Mouse (Mus musculus) liver, adult 2 months (tissue): ENCODE results near the gene Ccin. TPM values are rescaled to one million over a fixed set of nuclear protein-coding genes. Genes with fewer than 3 reads are reported as not detected.

Experiments
- DNase-seq: peaks from one replicate; pipeline ENCODE4 v3.0.0-alpha.2; 2011; ENCODE audit warnings: low read depth, low spot score; ENCODE audit errors: extremely low read depth
- H3K27ac ChIP-seq: fragments of 200-500 bp; replicated peaks from 2 replicates; pipeline ENCODE4 v1.5.1; 2012; ENCODE audit warnings: low read depth, mild to moderate bottlenecking, control low read depth, inconsistent platforms, low read length; ENCODE audit not compliant: insufficient read depth
- H3K27me3 ChIP-seq: fragments of 200-500 bp; 2 replicates; pipeline ENCODE4 v1.6.1; 2012; ENCODE audit warnings: mild to moderate bottlenecking, moderate library complexity, low read length, inconsistent platforms; ENCODE audit not compliant: control insufficient read depth, insufficient read depth
- H3K36me3 ChIP-seq: fragments of 200-500 bp; 2 replicates; pipeline ENCODE4 v1.6.1; 2012; ENCODE audit warnings: low read length, inconsistent platforms; ENCODE audit not compliant: control insufficient read depth, insufficient read depth
- H3K4me1 ChIP-seq: fragments of 200-500 bp; 2 replicates; pipeline ENCODE4 v1.6.1; 2011; ENCODE audit warnings: low read length; ENCODE audit not compliant: control insufficient read depth, insufficient read depth
- H3K4me3 ChIP-seq: fragments of 200-500 bp; 2 replicates; pipeline ENCODE4 v1.5.1; 2011; ENCODE audit warnings: low read depth, mild to moderate bottlenecking, control low read depth, low read length, moderate library complexity; ENCODE audit not compliant: insufficient read depth
- H3K79me2 ChIP-seq: fragments of 200-500 bp; 2 replicates; pipeline ENCODE4 v1.6.1; 2012; ENCODE audit warnings: inconsistent platforms, mild to moderate bottlenecking, low read length, moderate library complexity; ENCODE audit not compliant: control insufficient read depth, insufficient read depth
- H3K9ac ChIP-seq: fragments of 200-500 bp; 2 replicates; pipeline ENCODE4 v1.6.1; 2012; ENCODE audit warnings: low read depth, mild to moderate bottlenecking, control low read depth, inconsistent platforms, low read length
- CTCF ChIP-seq: fragments of 200-500 bp; IDR thresholded peaks from 2 replicates; pipeline ENCODE4 v1.5.1; 2011; ENCODE audit warnings: low read depth, low read length, control low read depth
- POLR2A ChIP-seq: fragments of 200-500 bp; IDR thresholded peaks from 2 replicates; pipeline ENCODE4 v1.6.1; 2011; ENCODE audit warnings: low read length, control low read depth; ENCODE audit not compliant: insufficient read depth; ENCODE audit errors: extremely low read depth
- WGBS: fragments of 180-500 bp; shearing (Covaris S2); methylation state at CpG from one replicate; pipeline ENCODE4 v1.1.7; 2018; 5-methylcytosine and 5-hydroxymethylcytosine counted together
- polyA plus RNA-seq: library from polyadenylated mRNA; depleted of rRNA; stranded (reverse); fragments of >200 nt; gene quantifications from 2 replicates; pipeline ENCODE4 v1.2.3, GENCODE M21; 2012
- total RNA-seq: library from RNA; depleted of rRNA; stranded (reverse); fragments of >200 nt; gene quantifications from 2 replicates; pipeline ENCODE4 v1.2.3, GENCODE M21; 2014

The Ccin gene
- total and polyA plus RNA-seq, 2 experiments: not detected

DNA sequence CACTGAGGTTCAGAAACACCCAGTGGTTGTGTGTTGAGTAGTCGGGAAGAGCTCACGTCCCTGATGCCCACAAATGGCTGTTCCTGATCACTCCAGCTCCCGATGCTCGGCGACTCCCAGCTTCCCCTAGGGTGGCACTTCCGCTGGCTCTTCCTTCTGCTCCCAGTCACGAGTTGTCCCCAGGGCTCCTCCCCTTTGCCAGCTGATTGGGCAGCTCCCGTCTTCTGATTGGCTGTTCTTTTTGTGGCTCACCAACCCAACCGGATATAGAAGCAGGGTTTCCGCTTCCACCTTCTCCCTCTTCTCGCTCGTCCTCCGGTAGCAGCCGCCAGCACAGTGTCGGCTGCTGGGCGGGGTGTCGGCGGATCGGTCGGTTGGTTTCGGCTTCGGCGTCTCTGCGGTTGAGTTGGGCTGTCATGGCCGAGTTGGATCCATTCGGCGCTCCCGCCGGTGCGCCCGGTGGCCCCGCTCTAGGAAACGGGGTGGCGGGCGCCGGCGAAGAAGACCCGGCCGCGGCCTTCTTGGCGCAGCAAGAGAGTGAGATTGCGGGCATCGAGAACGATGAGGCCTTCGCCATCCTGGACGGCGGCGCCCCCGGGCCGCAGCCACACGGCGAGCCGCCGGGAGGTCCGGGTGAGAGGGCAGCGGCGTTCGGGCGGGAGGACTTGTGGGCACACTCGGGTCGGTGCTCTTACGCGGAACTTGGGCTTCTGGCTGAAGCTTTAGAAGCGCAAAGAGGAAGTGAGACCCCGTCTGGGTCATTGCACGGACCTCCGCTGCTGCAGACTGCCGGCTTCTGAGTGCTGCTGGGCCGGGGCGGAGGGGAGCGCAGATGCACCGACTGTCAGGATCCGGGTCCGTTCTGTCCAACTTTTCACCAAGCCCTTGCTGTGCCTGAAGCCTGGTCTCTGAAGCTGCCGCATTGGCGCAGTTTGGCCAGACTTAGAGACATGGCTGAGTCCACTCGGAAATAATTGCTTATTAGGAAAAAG is 29.4 kb downstream of the Ccin start:
- Histone ChIP-seq H3K27ac (peak overlapping the region; percentile 59), H3K4me1 (peaks cover 17% of the 10 kb centered on the region), H3K9ac (peak overlapping the region; percentile 94), H3K36me3 (no peaks in the 10 kb centered on the region), H3K4me3 (peak overlapping the region; percentile 81), H3K27me3 (no peaks in the 10 kb centered on the region), H3K79me2 (peaks cover 41% of the 10 kb centered on the region)
- under 1% methylated on average over 77 of the region's 77 CpGs for WGBS
- DNase-seq: peak; percentile 94
- TF ChIP-seq POLR2A (peak; percentile 68), CTCF (no peak)

- no peaks in the 10 kb centered on the region for H3K36me3 ChIP-seq
- DNase-seq: no peak
Observed at GRCm38 (mm10) chr4:44013391-44014070, 30.2 kb downstream of the Ccin start.

DNA sequence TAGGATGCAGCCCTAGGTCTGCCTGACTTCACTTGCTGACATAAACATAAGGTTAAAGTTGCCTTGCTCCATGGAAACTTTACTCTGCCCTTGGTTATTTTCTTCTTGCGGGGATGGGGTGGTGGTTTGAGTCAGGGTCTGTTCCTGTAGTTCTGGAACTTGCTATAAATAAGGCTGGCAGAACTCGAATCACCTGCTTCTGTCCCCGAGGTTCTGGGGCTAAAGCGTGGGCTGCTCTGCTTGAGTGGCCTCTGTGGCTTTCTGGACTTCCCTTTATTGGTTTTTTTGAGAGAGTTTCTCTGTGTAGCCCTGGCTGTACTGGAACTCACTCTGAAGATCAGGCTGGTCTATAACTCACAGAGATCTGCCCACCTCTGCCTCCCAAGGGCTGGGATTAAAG is 32.8 kb downstream of the Ccin start:
- H3K36me3 ChIP-seq: peaks cover 18% of the 10 kb centered on the region
- H3K27me3 ChIP-seq: no peaks in the 10 kb centered on the region
- WGBS: 72% methylated on average over 4 of the region's 4 CpGs
- H3K4me3 ChIP-seq: no peak overlapping the region
- no peak for TF ChIP-seq POLR2A
- TF ChIP-seq CTCF: no peak
- H3K27ac ChIP-seq: no peak overlapping the region
- 0 out of 2 replicates have a peak overlapping the region, but pooled peaks have one; percentile 23 for H3K9ac ChIP-seq
- DNase-seq: no peak
- H3K79me2 ChIP-seq: peaks cover 49% of the 10 kb centered on the region
- peaks cover 17% of the 10 kb centered on the region for H3K4me1 ChIP-seq

More at GRCm38 (mm10) chr4:44013391-44014070, 30.2 kb downstream of the Ccin start:
- WGBS: 19% methylated on average over 11 of the region's 11 CpGs
- TF ChIP-seq CTCF (no peak), POLR2A (no peak)
- Histone ChIP-seq H3K9ac (peak overlapping the region; percentile 94), H3K79me2 (peaks cover 46% of the 10 kb centered on the region), H3K27ac (no peak overlapping the region), H3K4me1 (peaks cover 17% of the 10 kb centered on the region), H3K4me3 (peak overlapping the region; percentile 81), H3K27me3 (no peaks in the 10 kb centered on the region)

- TF ChIP-seq POLR2A (no peak), CTCF (no peak)
- H3K36me3 ChIP-seq: peaks cover 22% of the 10 kb centered on the region
- H3K79me2 ChIP-seq: peaks cover 55% of the 10 kb centered on the region
- no peak overlapping the region for H3K4me3 ChIP-seq
- H3K27me3 ChIP-seq: no peaks in the 10 kb centered on the region
- no peak overlapping the region for H3K27ac ChIP-seq
- H3K9ac ChIP-seq: no peak overlapping the region
- DNase-seq: peak; percentile 45
- 45% methylated on average over 12 of the region's 12 CpGs for WGBS
- H3K4me1 ChIP-seq: peaks cover 17% of the 10 kb centered on the region
Observed at GRCm38 (mm10) chr4:44016791-44017190, 33.5 kb downstream of the Ccin start.

GRCm38 (mm10) chr4:44022323-44022722 is 39.0 kb downstream of the Ccin start:
- TF ChIP-seq CTCF (no peak), POLR2A (no peak)

More at GRCm38 (mm10) chr4:44022323-44022722, 39.0 kb downstream of the Ccin start:
- no peaks in the 10 kb centered on the region for H3K27me3 ChIP-seq
- H3K27ac ChIP-seq: no peak overlapping the region
- DNase-seq: no peak
- peaks cover 63% of the 10 kb centered on the region for H3K36me3 ChIP-seq
- no peaks in the 10 kb centered on the region for H3K4me1 ChIP-seq
- peaks cover 23% of the 10 kb centered on the region; the same call in 1 of the 2 replicates for H3K79me2 ChIP-seq
- no peak overlapping the region for H3K9ac ChIP-seq
- H3K4me3 ChIP-seq: no peak overlapping the region
- WGBS: 78% methylated on average over 4 of the region's 4 CpGs
